In the genomic region with DNA sequence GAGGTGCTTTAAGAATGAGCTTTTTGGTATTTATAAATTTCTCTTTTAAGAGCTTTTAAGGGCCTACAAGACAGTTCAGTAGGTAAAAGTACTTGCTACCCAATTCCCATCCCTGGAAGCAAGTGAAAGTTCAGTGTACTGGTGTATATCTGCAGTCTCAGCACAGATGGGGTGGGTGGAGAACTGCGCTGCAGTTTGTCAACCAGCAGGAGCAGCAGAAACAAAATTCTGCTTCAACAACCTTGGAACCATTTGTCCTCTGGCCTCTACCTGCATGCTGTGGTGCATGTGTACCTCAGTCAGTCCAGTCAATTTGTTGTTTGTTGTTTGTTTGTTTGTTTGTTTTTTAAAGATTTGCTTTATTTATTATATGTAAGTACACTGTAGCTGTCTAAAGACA, we compare ENCODE assay signal across 19 mouse cellular contexts. TPM values are rescaled to one million over a fixed set of nuclear protein-coding genes. Genes with fewer than 3 reads are reported as not detected.
A peak's percentile ranks its signal among the peaks of the same experiment; 100 is the strongest.
DNase-seq lines count a peak whose midpoint lies in the region; TF ChIP-seq lines count a peak whose summit lies in the region.
"Had no signal": no experiment of that assay in that cellular context is flagged by ENCODE, and none has a peak within 500 bp of the region (broad histone marks: within the 10 kb centered on the region; RNA-seq: fewer than 3 reads in every experiment).

No protein-coding gene starts in this region.

- in situ Hi-C loops in ES-E14 (cut with MboI; ENCODE audit: low sequenced_read_pairs in 2 of 2, unreplicated experiment in 2 of 2): no loop called here

- no peak overlapping the region for H3K4me3 ChIP-seq in kidney, adult 2 months (ENCODE audit: insufficient read depth, low read depth, low read length)
- no peak overlapping the region for H3K4me3 ChIP-seq in layer of hippocampus, adult 2 months
- H3K4me3 ChIP-seq in ES-E14 (ENCODE audit: insufficient read depth in 1 of 2, low read depth in 1 of 2, low read length in 2 of 2, poor library complexity in 1 of 2, severe bottlenecking in 1 of 2): no peak overlapping the region
- H3K4me3 ChIP-seq: embryonic facial prominence, embryonic 15.5 days; erythroblast, embryonic 14.5 days; forebrain, embryonic 10.5 days; heart, embryonic 13.5 days had no signal

- peaks cover 3% of the 10 kb centered on the region; the same call in 1 of the 2 replicates for H3K4me1 ChIP-seq in kidney, adult 2 months (ENCODE audit: control insufficient read depth, insufficient read depth, low read length)
- no peaks in the 10 kb centered on the region for H3K4me1 ChIP-seq in ES-E14 (ENCODE audit: control insufficient read depth in 2 of 2, insufficient read depth in 2 of 2, low read length in 2 of 2, poor library complexity in 1 of 2)
- H3K4me1 ChIP-seq: embryonic facial prominence, embryonic 15.5 days; forebrain, embryonic 10.5 days; heart, embryonic 13.5 days had no signal

- TF ChIP-seq POLR2A in kidney, adult 2 months (IDR thresholded peaks at IDR 0.05; ENCODE audit: low read depth, low read length): no peak

- H3K9ac ChIP-seq in ES-E14 (ENCODE audit: insufficient read depth, low read depth, low read length, poor library complexity, severe bottlenecking): no peak overlapping the region
- H3K9ac ChIP-seq: embryonic facial prominence, embryonic 15.5 days; heart, embryonic 13.5 days had no signal

- peaks cover 9% of the 10 kb centered on the region for H3K36me3 ChIP-seq in kidney, adult 2 months (ENCODE audit: control insufficient read depth, insufficient read depth, low read length)
- no peaks in the 10 kb centered on the region; the same call in 1 of the 2 replicates for H3K36me3 ChIP-seq in ES-E14 (ENCODE audit: control insufficient read depth, insufficient read depth, low read length, poor library complexity, severe bottlenecking)

- no peaks in the 10 kb centered on the region for H3K27me3 ChIP-seq in kidney, adult 2 months (replicated peaks; ENCODE audit: control insufficient read depth, insufficient read depth, low read length)
- H3K27me3 ChIP-seq: embryonic facial prominence, embryonic 15.5 days; heart, embryonic 13.5 days had no signal

- no peak for TF ChIP-seq CTCF in kidney, adult 2 months (conservative IDR thresholded peaks at IDR 0.05; ENCODE audit: insufficient read depth, insufficient read length, low read depth, low read length)
- peak; percentile 66 for TF ChIP-seq CTCF in layer of hippocampus, adult 2 months (conservative IDR thresholded peaks at IDR 0.05)

- peak; percentile 42 for DNase-seq in kidney, adult 2 months
- no peak for DNase-seq in kidney, adult 18-20 months
- no peak for DNase-seq in layer of hippocampus, adult 2 months (ENCODE audit: low spot score in 2 of 2)
- no peak for DNase-seq in layer of hippocampus, adult 11-12 months (ENCODE audit: low spot score)
- DNase-seq in ES-CJ7 (ENCODE audit: low read depth, low spot score): peak; percentile 21
- no peak for DNase-seq in ES-E14 (ENCODE audit: low read depth, low spot score)
- DNase-seq in cerebellum, postnatal 4 days (ENCODE audit: low spot score in 2 of 2): no peak
- no peak for DNase-seq in cerebellum, adult 9-10 months
- DNase-seq: adrenal gland, postnatal 14 days; cerebellum, adult 18-20 months; cerebellum, postnatal 10 days; embryo, embryonic 11 days; gastrocnemius, postnatal 36 days; heart, adult 11 months; heart, postnatal 36 days had no signal

- no peaks in the 10 kb centered on the region for H3K9me3 ChIP-seq in ES-E14 (ENCODE audit: control insufficient read depth, insufficient read depth, low read depth, low read length)
- H3K9me3 ChIP-seq: embryonic facial prominence, embryonic 15.5 days; forebrain, embryonic 10.5 days; heart, embryonic 13.5 days had no signal

- WGBS in kidney, adult 2 months: 68% methylated on average over 1 of the region's 1 CpGs

- H3K27ac ChIP-seq in kidney, adult 2 months (ENCODE audit: insufficient read depth, low read depth, low read length): no peak overlapping the region
- peak overlapping the region; percentile 24 for H3K27ac ChIP-seq in layer of hippocampus, adult 2 months
- H3K27ac ChIP-seq in ES-E14 (ENCODE audit: insufficient read depth, low read depth, low read length, poor library complexity, severe bottlenecking): no peak overlapping the region
- H3K27ac ChIP-seq: embryonic facial prominence, embryonic 15.5 days; forebrain, embryonic 10.5 days; heart, embryonic 13.5 days had no signal

TF ChIP-seq in ES-E14, 5 proteins besides CTCF, POLR2A, EP300 and RAD21:
- TF ChIP-seq HCFC1 (IDR thresholded peaks at IDR 0.05; ENCODE audit: borderline replicate concordance, insufficient read depth, low read length) (no peak), MAFK (IDR thresholded peaks at IDR 0.05; ENCODE audit: insufficient read depth, low read depth, low read length) (peak; percentile 28; the same call in 1 of the 2 replicates)

RNA-seq across cellular contexts. Expression of a gene that starts 17.0 kb away (rescaled TPM):
- polyA plus RNA-seq in kidney, adult 2 months (2012; rRNA removed): 2.4 and 3.2 TPM in 2 replicates
- 10 to 100 TPM; 14.9 to 15.7 TPM for total RNA-seq in layer of hippocampus, adult 2 months (2021)
- total RNA-seq in ES-E14 (2012; rRNA removed): 13.6 and 18.6 TPM in 2 replicates

RNA-seq across cellular contexts. Expression of a gene that starts 17.1 kb away (rescaled TPM):
- polyA plus RNA-seq in kidney, adult 2 months (2012; rRNA removed): 10.3 and 10.6 TPM in 2 replicates
- total RNA-seq in layer of hippocampus, adult 2 months (2021): 10 to 100 TPM; 34.7 to 43.4 TPM
- 12.8 and 14.7 TPM in 2 replicates for total RNA-seq in ES-E14 (2012; rRNA removed)

RNA-seq across cellular contexts. Expression of a gene that starts 24.8 kb away (rescaled TPM):
- 12.6 and 19.0 TPM in 2 replicates for polyA plus RNA-seq in kidney, adult 2 months (2012; rRNA removed)
- total RNA-seq in layer of hippocampus, adult 2 months (2021): 10 to 100 TPM; 19.6 to 19.8 TPM
- 29.8 and 40.0 TPM in 2 replicates for total RNA-seq in ES-E14 (2012; rRNA removed)

RNA-seq across cellular contexts. Expression of a gene that starts 28.6 kb away (rescaled TPM):
- 67.0 and 86.9 TPM in 2 replicates for polyA plus RNA-seq in kidney, adult 2 months (2012; rRNA removed)
- total RNA-seq in layer of hippocampus, adult 2 months (2021): 100 to 1,000 TPM; 159 to 161 TPM
- 117 and 119 TPM in 2 replicates for total RNA-seq in ES-E14 (2012; rRNA removed)

RNA-seq across cellular contexts. Expression of a gene that starts 36.7 kb away (rescaled TPM):
- polyA plus RNA-seq in kidney, adult 2 months (2012; rRNA removed): 4.4 and 5.3 TPM in 2 replicates
- 1 to 10 TPM; 8.1 to 9.9 TPM for total RNA-seq in layer of hippocampus, adult 2 months (2021)
- 3.5 and 6.3 TPM in 2 replicates for total RNA-seq in ES-E14 (2012; rRNA removed)

Comparison
In these comparisons a context has a peak if more than half of its experiments do, and no peak if none do; other contexts are left out.
1. DNase-seq: peak in kidney, adult 2 months (single experiment) and ES-CJ7 (single experiment); none in kidney, adult 18-20 months (single experiment), layer of hippocampus, adult 2 months (0 of 2), layer of hippocampus, adult 11-12 months (single experiment), ES-E14 (single experiment), cerebellum, postnatal 4 days (0 of 2) and cerebellum, adult 9-10 months (single experiment).